13 mouse cellular contexts compared by ENCODE assay signal in the genomic region with DNA sequence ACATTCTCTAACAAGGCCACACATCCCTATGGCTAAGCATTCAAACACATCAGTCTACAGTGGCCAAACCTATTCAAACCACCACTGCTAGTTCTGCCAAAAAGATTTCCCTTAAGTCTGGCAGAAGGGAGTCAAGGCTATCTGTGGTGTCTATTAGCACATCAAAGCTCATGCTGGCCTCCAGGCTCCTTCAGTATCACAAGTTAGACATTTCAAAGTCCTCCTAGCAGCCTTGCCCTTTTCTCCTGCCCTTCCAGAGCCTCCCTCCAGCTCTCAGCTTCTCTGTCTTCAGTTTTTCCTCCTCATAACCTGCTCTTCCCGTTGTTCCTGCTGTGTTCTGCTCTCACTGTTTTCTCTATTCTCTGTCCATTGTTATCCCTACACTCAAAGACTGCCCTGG.
"Had no signal": no experiment of that assay in that cellular context is flagged by ENCODE, and none has a peak within 500 bp of the region (broad histone marks: within the 10 kb centered on the region; RNA-seq: fewer than 3 reads in every experiment).

No protein-coding gene starts in this region.

- DNase-seq: gastrocnemius, postnatal 14 days; gastrocnemius, postnatal 36 days; heart, adult 2 months; heart, postnatal 14 days; heart, postnatal 36 days; kidney, adult 11 months; kidney, adult 2 months; kidney, adult 9 months; kidney, postnatal 14 days; kidney, postnatal 36 days; layer of hippocampus, adult 9-11 months; layer of hippocampus, postnatal 36 days; left cerebral cortex, postnatal 4 days had no signal
